Mouse (Mus musculus) heart, postnatal 36 days (tissue): Measurements from ENCODE around the gene Wnt9b. TPM values are rescaled to one million over a fixed set of nuclear protein-coding genes. Genes with fewer than 3 reads are reported as not detected.

Experiments used
- DNase-seq, 2 experiments: peaks; one replicate each; pipeline ENCODE4 v3.0.0; 2021 to 2022
- intact Hi-C: fragments of 180-260 bp; cut with DNase I; formaldehyde crosslinking; loops from one replicate; pipeline ENCODE4 v1.15.1; 2025
- total RNA-seq, 2 experiments: library from RNA; stranded (reverse); gene quantifications; 2 replicates each; pipeline ENCODE4 v1.2.3; 2021

The Wnt9b gene
- total RNA-seq, 2 experiments from 2014 or later: 0.83 to 1.0 TPM

GRCm38 (mm10) chr11:103733069-103733468 is 16.6 kb downstream of the Wnt9b start:
- intact Hi-C loops: no loop called here
- DNase-seq: no peak

DNA sequence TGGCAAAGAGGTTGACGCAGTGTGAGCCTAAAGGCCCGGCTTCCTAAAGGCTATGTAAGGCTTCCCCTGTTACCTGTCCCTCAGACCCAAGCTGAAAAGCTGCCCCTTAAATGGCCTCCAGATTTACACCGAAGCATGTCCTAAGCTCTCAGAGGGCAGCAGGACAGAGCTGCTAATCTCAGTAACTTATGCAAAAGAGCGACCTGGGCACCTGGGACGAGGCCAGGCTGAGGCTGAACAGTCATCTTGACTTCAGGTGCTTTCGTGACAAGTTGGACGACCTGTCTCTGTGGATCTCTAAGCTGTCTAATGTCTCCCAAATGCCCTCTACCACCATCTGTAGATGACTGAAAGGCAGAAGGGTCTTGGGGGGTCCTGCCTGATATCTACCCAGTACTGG is 17.3 kb downstream of the Wnt9b start:
- intact Hi-C loops: no loop called here

DNA sequence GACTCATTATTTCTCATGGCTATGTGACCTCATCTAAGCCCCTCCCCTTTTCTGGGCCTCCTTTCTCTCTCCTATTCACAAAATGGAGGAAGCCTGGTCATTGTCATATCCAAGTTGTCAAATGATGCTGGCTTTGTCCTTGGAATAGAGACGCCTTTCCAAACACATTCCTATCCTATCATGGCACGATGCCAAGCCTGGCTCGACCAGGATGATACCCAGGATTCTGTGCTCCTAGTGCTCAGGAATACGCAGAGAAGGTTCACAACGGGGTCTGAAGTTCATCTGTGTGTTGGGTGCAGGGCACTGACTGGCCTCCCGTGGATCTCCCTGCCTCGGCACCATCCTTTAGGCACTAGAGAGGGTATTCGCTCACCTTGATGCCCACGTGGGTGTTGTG is 18.0 kb downstream of the Wnt9b start:
- no peak for DNase-seq
- intact Hi-C loops: no loop called here

More for the DNA sequence above, 17.3 kb downstream of the Wnt9b start:
- no peak for DNase-seq

DNA sequence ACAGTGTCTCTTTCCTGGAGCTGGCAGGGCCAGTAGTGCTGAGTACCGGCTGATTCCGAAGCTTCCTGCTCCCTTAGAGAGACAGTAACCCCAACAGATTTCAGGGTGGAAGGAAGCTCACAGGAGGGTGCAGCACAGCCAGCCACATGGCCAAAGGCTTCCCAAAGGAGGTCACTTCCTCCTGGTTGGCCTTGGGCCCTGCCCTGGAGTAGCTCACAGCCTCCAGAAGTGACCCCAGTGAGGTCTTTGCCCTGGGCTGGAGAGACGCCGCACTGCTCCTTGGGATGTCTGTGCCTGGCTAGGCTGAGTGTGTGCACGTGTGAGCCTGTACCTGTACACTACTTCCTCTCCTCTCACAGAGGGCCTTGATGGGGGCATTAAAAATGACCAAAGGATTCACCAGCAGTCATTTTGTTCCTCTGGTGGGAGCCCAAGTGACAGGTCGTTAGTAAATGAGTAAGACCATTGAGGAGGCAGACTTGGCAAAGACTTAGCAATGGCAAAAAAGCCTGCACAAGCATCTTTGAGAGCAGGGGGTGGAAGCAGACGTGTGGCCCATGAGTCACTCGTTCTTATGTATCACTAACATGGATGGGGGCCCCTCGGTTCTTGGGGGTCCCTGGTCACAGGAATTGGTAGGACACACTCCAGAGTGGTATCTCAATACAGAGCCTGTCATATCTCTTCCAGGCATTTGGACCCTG is 20.2 kb downstream of the Wnt9b start:
- no peak for DNase-seq
- intact Hi-C loops: no loop called here

- intact Hi-C loops: loop anchor here (5.0 kb wide), 1 partner anchor 47 kb away; no protein-coding TSS in a partner anchor
These were observed 25.3 kb downstream of the Wnt9b start for GRCm38 (mm10) chr11:103724331-103724771.

GRCm38 (mm10) chr11:103722040-103722481 is 27.6 kb downstream of the Wnt9b start:
- intact Hi-C loops: loop anchor here (5.0 kb wide), 1 partner anchor 45 kb away; no protein-coding TSS in a partner anchor
- DNase-seq: no peak

More at GRCm38 (mm10) chr11:103724331-103724771, 25.3 kb downstream of the Wnt9b start:
- DNase-seq: no peak

GRCm38 (mm10) chr11:103721468-103722039 is 28.1 kb downstream of the Wnt9b start:
- DNase-seq: no peak
- intact Hi-C loops: loop anchor here (5.0 kb wide), 1 partner anchor 44 kb away; no protein-coding TSS in a partner anchor

GRCm38 (mm10) chr11:103719436-103719835 is 30.2 kb downstream of the Wnt9b start:
- intact Hi-C loops: no loop called here
- DNase-seq: no peak

DNA sequence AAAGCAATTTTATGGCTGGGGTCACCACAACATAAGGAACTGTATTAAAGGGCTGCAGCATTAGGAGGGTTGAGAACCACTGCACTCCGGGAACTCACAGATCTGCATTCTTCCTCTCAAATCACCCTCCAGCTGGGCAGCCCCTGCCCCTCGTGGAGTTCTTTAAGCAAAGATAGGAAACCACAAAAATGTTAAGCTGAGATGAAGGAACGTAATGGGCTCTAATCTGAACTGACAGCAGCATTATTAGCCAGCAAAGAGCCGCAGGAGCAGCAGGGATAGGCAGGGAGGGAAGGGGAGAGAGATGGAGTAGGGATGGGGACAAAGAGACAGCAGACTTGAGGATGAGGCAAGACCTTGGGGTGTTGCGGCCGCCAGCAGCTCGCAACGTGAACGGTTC is 32.6 kb downstream of the Wnt9b start:
- intact Hi-C loops: no loop called here
- no peak for DNase-seq

DNA sequence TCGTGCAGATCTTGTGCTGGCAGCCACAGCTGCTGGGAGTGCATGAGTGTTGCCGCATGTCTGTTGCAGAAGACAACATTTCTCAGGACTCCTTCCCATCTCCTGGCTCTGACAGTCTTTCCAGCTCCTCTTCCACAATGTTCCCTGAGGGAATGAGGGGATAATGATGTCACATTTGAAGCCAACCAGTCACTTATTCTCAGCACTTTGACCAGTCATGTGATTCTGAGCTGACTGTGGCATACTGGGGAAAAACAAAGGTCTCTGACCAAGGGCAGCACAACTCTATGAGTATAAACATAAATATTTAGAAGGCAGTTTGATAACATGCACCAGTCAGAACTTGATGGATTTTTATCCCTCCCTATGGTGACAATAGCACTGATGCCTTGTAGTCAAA is 35.5 kb downstream of the Wnt9b start:
- intact Hi-C loops: no loop called here
- no peak for DNase-seq

GRCm38 (mm10) chr11:103711851-103712587 is 37.6 kb downstream of the Wnt9b start:
- intact Hi-C loops: no loop called here
- DNase-seq: no peak

GRCm38 (mm10) chr11:103709982-103710381 is 39.6 kb downstream of the Wnt9b start:
- intact Hi-C loops: no loop called here
- no peak for DNase-seq

DNA sequence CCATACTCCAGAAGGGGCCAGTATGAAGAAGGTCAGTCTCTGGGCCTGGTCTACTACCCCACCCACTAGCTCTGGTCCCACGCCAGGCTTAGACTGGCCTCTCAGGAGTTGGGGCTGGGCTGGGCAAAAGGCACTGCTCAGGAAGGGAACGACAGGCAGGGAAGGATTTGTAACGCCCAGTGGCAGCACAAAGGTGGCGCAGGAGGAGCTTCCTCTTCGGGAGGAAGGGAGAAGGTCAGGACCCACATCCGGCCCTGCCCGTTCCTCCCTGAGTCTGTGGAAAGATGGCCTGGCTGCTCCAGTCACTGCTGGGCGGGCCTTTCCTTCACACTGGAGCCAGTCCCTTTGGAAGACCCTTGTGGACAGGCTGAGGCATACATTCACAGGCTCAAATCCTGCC is 42.6 kb downstream of the Wnt9b start:
- DNase-seq: peak; percentile 58 to 59
- intact Hi-C loops: no loop called here

DNA sequence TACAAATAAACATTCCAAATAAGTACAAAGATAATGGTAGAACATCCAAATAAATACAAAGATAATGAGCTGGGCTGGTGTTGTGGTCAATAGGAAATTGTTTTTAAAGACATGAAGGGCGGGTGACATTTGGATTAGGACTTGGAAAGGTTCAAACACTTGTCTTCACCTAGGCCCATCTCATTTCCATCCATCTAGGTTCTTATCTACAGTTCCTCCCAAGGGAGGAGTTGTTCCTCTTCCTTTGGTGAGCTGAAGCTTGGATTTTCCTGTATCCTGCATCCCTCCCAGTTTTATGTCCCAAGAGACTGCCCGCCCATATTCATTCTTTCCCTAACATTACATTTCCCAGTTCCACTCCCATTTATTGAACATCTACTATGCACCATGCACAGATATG is 51.4 kb downstream of the Wnt9b start:
- no peak for DNase-seq
- intact Hi-C loops: no loop called here

DNA sequence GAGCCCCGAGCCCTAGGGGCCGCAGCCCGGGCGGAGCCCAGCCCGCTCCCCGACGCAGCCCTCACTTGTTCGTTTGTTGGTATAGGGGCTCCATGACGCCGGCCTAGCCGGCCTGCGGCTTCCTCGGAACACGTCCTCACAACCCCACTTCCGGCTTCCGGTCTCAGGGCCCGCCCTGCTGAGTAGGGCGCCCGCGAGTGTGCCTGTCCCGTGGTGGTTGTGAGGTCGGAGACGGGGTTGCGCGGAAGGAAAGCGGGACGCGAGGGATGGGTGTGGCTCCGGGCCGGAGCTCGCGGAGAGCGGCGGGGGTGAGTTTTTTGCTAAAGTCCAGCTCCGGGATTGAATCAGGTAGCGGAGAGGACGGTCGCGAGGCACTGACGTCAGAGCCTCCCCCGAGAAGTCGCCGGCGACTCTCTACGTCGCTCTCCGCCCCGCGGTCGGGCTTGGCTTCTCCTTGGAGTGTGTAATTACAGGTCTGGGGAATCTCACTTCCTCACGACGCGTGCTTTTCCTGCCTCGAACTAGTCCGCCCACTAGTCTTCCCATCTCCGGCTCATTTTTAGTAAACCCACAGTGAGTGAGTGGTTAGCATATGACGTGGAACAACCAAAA is 52.0 kb downstream of the Wnt9b start, which contains the start of gene Gosr2:
Gene Gosr2 (minus strand): TSS at position 334 of the 612 bp plus-strand sequence.
- peak; percentile 89 to 94 for DNase-seq
- intact Hi-C loops: no loop called here

GRCm38 (mm10) chr11:103696851-103697564 is 52.6 kb downstream of the Wnt9b start:
- intact Hi-C loops: no loop called here
- DNase-seq: no peak

DNA sequence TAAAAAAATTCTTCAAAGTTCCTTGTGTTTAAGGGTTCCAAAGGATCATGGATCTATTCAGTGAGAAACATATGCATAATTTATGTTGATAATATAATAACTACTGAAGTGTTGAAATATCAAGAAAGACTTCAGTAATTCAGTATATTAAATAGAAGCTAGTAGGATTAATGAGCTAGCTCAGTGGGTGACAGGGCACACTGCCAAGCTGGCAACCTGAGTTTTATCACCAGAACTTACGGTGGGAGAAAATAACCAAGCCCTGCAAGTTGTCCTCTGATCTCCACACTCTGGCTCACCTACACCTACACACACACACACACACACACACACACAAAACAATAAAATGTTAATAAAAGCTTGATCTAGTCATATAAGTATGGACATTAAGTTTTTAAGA is 56.4 kb downstream of the Wnt9b start:
- no peak for DNase-seq
- intact Hi-C loops: no loop called here

DNA sequence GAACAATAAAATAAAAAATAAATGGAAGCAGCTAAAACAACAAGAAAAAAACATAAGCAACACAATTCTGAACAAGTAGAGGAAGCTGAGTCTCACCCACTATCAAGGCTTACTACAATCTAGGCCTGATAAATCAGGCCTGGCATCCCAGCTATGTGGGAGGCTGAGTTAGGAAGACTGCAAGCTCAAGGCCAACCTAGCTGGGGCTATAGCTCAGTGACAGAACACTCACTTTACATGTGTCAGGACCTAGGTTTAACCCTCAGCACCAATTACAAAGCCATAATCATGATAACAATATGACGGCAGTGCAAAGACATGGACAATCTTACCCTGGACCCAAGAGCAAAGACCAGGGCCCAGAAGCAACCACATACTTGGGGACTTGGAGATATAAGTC is 58.6 kb downstream of the Wnt9b start:
- DNase-seq: no peak
- intact Hi-C loops: no loop called here

GRCm38 (mm10) chr11:103688980-103689378 is 60.6 kb downstream of the Wnt9b start:
- intact Hi-C loops: no loop called here
- no peak for DNase-seq

DNA sequence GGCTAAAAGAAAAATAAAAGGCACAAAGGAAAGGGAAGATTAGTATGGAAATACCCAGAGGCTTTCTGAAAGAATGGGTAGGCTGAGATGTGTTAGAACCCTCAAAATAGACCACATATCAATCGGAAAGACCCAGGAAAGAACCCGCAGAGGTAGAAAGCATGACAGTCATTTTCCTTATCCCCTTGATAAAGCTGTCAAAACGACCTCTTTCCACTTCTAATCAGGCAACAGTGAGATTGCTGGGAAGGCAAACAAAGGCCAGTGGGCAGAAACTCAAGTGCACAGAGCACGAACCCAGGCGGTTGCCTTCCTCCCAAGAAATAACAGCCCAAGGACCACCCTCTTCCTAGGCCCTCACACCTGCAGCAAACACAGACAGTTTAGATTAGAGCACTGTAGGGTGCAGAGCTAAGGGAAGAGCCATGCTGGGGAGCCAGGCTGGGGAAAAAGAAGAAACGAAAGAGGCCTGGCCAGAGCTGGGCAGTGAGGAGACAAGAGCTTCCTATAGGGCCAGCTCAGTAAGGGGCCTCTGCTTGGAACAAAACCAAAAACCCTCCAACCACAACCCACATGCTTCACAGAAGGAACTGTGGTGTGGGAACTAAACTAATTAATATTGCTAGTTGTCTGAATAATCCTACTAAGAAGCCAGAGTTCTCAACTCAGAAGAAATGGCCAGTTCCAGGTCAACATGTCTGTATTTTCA is 61.2 kb downstream of the Wnt9b start:
- intact Hi-C loops: no loop called here
- no peak for DNase-seq
